Mouse (Mus musculus) mesoderm, embryonic 11.5 days (tissue): ENCODE data around the gene Trmt10a.

Experiments
- DNase-seq: peaks from one replicate; pipeline ENCODE4 v3.0.0-alpha.2; 2012; ENCODE audit warnings: low read depth, low spot score

Gene Trmt10a

DNA sequence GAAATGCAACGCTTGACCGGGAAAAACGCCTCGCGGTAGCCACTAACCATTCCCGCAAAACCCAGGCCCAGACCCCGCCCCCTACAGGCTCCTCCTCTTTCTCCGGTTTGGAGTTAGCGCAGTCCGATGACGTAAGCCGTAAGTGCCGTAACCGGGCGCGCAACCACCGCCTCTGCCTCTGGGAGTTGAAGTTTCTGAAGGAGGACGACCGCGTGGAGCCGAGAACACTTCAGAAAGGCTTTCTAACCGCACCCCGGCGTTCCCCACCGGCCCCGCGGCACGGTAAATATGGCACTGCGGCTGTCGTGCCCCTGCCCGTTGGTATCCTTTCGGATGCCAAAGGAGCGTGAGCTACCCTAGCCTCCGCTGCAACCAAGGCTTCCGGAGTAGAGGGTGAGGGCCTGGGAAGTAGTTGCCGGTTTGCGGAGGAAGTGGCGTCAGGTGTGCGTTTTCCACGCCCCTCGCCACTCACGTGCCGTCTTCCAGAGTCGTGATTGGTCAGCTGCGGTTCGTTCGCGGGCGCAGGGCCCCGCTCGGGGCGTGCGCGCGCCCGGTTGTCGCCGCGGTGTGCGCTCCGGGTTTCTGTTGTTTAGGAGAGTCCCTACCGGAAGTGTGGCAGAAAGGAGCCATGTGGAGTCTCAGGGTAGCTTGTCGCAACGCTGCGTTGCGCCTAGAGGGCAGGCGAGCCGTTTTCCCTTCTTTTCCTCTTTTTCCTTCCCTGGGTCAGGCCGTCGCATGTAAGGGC is at the start of gene Trmt10a:
Gene Trmt10a, plus strand, starts transcription at position 134 of the 745 bp plus-strand sequence.
- DNase-seq, result peak; percentile 98

DNA sequence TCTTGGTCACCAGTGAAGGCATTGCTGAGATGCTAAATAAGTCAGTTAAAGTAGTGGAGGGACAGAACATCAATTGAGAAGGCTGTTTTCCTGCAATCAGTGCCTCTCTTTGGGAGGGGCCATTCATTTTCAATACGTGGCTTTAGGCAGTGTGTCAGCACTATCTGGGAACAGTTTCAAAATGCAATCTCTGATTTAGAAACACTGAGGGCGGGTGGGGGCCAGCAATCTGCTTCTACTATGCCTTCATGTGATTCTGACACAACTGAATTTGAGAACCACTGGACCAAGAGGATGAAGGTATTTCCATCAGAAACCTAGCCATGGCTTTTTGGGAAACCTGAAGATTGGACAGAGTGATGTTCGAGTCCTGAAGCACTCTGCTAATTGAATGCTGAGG is 47.9 kb upstream of the Trmt10a start:
- no peak for DNase-seq

DNA sequence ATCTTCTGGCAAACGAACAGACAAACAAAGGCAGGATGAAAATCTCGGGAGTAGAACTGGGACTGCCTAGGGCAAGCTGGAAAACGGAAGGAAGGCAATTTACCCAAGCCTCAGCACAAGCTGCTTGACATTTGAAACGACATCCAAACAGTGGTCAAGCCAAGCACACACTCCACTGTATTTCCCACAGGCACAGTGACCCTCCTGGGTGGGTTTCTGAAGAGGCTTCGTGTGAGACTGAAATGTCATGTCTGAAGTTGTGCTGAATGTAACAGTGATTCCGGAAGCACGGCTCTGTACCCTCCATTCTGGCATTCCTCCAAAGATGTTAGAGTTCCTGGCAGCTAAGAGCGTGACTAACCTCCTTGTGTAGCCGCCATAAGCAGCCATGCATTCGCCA is 47.5 kb upstream of the Trmt10a start:
- no peak for DNase-seq

DNA sequence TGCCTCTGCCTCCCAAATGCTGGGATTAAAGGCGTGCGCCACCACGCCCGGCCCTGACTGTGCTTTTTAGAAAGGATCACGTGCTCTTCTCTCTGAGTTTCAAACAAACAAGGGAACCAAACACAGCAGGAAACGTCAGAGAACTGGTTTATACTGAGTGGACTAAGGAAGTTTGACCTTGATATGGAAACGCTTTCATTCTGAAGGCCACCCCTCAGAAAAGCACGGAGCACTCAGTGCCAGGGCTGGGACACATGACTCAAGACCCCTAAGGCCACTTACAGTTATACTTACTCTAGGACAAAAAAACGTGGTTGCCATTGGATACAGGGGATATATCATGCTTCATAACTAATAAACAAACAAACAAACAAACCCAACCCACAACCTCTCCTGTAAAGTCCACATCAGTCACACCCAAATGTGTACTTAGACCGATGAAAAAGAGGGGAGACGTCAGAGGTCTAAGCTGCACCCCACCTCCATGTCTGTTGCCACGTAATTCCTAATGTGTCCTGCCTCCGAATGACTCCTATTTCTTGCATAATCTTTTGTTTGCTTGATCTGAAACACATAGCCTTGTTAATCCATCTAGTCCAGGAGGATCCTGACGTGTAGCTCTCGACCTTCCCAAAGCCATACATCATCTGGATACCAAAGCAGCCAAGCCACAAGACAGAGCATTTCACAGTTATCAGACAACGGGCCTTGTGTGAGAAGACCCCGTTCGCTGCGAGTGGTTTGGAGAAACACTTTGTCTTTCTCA is 46.8 kb upstream of the Trmt10a start:
- no peak for DNase-seq

DNA sequence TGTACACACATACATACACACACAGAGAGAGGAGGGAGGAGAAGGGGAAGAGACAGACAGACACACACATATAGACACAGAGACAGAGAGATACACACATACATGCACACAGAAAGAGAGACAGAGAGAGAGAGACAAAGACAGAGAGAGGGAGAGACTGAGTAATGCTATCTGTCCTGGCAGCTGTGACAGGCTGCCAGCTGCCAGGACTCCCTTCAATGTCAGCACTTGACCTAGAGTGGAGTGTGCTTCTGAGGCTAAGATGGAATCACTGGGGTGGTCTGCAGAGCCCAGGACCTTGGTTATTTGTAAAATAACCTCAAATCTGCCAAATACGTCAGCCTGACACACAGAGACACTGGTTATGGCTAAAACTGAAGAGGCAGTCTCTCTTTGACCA is 45.5 kb upstream of the Trmt10a start:
- DNase-seq, result no peak

DNA sequence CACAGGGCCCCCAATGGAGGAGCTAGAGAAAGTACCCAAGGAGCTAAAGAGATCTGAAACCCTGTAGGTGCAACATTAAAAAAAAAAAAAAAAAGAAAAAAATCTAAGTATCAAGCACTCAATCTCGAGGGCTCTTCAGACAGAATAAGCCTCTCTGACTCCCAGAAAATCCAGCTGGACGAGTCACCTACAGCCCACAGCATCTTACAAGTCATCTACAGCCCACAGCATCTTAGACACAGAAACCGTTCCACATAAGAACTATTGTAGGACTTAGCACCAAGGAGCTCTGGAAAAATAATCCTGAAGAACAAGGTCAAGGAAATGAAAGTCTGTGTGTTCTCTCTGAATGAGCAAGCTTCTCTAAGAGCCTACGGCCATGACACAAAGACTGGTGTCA is 41.3 kb upstream of the Trmt10a start:
- DNase-seq, result no peak

DNA sequence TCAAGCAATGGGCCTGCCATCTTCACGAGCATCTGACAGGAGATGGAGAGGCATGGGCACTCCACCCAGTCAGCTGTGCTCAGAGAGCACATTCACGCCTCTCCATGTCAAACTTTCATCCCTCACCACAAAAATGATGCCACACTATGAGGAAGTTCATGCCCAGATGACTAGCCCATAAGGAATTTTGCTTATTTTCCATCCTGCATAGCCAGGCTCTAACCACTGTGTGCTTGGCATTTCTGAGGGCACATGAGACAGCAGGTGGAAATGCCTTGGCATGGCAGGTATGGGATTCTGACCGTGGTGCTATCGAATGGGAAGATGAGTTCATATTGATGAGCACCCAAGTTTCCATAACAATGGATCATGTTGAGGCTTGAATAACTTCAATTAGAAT is 39.6 kb upstream of the Trmt10a start:
- no peak for DNase-seq

DNA sequence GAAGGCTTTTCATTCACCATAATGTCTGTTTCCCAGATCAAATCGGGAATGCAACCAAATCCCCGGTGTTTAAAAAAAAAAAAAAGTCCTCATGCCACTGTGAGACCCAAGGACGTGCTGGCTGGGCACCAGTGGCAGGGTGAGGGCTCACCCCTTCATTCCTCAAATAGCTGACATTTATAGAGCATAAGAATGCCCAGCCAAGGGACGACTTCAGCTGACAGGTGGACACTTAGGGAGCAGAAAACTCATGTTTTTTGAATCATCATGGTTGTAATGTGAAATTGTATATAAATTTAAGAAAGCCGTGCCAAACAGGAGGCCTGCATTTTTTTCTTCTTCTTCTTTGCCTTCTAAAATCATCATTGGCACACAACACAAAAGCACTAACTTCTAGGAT is 38.2 kb upstream of the Trmt10a start:
- DNase-seq, result no peak

DNA sequence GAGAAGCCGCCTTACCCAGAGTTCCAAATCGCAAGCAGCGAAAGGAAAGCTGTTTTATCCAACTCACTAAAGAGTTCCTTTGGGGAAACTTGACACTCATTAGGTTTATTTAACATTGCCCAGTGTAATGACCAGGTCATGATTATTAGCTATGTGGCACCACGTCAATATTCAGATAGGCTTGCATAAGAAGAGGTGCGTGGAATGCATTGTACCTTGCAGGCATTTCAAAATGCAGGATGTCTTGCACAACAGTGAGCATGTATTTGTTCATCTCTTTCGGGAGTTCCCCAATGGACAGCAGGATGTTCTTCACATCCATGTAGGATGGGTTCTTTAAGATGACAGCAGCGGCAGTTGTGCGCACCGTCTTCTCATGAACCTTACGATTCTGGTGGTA is 36.4 kb upstream of the Trmt10a start:
- DNase-seq, result no peak

DNA sequence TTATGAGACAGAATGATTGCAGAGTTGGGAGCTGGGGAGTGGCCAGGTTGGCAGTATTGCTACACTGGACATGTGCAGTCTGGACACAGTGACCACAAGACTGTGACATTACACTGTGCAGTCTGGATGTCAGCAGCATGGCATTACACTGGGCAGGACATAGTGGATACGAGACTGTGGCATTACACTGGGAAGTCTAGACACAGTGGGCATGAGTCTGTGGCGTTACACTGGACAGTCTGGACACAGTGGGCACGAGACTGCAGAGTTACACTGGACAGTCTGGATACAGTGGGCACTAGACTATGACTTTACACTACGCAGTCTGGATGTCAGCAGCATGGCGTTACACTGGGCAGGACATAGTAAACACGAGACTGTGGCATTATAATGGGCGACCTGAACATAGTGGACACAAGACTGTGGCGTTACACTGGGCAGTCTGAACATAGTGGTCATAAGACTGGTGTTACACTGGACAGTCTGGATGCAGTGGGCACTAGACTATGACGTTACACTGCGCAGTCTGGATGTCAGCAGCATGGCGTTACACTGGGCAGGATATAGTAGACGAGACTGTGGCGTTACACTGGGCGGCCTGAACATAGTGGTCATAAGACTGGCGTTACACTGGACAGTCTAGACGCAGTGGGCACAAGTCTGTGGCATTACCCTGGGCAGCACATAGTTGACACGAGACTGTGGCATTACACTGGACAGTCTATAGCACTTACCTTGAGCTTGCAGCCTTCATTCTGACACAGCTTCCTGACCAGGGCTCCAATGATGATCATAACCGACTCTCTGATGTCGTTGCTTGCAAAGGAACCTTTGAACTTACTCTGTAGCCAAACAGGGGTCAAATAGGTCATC is 32.1 kb upstream of the Trmt10a start:
- DNase-seq, result no peak

DNA sequence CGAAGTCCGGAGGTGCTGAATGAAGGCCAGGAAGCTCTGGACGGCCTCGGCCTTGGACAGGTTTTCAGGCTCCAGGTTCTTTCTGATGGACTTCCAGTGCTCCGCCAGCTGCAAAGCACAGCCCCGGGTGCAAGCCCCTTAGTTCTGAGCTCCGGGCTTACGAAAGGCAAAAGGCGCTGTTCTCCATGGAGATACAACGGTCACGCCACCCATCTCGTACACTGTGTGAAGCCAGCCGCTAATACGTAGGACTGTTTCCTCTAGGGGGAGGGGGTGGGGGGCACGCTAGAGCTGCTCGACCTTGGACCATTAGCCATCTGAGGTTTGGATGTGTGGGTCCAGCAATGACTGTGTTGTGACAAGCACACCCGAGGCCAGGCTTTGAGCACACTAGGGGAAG is 29.1 kb upstream of the Trmt10a start:
- no peak for DNase-seq

DNA sequence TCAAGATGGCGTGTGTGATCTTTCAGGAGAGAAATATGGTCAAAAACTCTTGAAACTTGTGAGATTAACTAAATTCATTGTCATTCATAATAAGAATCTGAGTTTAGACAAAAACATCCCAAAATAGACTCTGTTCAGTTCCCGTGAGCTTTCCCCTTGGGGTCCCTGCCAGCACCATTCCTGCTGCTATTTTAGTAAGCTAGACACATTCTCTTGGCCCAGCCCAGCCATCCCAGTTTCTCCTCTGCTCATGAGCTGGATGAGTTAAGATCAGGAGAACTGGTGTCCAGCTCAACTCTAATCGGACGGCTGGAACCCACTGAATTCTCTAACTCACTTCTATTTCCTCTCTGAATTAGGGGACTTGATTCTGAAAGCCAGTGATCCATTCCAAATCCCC is 26.4 kb upstream of the Trmt10a start:
- no peak for DNase-seq

DNA sequence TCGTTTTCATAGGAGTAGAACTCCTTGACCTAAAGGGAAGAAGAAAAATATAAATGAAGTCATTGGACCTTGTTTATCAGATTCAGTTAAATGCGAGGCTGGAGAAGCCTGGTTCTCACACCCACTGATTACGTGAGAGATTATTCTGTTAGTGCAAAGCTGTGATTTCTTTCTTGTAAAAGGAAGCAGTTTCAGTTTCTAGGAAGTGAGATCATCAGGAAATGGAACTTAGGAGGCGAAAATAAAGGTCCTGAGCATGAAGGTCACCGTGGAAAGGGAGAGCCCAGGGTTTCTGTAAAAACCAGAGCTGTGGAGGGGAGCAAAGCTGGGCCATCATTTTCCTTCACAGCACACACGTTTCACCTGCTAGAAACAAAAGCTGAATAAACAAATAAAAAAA is 24.9 kb upstream of the Trmt10a start:
- no peak for DNase-seq

DNA sequence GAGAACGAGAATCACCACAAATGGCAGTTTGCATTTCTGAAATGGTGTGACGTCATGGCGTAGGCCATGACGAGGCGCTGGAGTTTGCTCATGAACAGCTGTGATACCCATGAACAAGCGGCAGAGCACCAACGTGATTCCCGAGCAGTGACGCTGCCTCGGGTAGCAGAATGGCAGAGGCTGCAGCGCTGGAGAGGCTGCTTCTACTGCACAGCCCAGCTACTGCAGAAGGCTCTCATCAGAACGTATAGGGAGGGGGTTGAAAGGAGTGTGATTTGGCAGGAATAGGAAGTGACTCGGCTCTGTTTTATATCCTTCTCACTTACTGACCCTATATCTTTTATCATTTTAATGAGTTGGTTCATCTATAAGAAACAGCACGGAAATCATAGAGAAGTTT is 24.4 kb upstream of the Trmt10a start:
- no peak for DNase-seq

DNA sequence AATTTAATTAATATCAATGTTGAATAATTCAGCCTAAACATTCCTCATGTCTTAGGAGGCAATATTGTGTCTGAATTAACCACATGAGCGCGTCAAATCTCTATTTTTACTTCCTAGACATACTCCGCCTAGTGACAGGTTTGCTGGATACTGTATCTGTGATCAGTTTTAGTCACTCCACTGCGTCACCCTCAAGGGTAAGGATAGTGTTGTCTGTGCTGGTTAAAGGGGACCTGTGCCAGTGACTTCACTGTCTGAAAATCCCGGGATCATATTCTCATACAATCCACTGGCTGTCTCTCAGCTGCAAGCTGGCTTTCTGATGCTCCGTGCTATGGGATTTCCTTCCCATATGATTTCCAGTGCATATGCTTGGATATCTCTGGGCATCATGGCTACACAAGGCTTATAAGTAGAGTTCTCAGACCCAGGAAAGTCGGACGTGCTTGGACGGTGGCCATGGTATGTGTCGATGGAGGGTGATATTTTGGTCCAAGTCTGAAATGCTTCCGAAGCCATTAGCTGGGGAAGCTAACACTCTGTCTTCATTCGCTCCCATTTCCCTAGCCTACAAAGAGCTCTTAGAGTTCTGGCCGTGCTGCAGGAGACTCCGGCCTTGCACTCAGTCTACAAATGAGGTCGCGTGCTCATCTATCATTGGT is 23.7 kb upstream of the Trmt10a start:
- DNase-seq, result no peak

DNA sequence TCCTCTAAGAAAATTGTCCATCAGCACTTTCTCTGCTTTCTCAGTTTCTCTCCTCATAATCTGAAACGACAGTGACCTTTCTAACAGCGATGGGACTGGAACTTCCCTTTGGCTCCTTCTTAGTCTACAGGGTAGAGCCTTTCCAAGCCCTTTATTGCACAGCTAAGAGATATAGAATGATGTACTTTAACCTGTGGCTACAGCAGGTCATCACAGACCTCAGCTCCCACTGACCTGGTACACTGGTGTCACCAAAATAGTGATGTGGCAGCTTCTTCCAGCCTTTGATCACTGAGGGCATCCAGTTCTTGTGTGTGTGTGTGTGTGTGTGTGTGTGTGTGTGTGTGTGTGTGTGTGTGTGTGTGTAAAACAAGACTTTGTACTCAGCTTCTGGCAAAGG is 21.8 kb upstream of the Trmt10a start:
- no peak for DNase-seq

DNA sequence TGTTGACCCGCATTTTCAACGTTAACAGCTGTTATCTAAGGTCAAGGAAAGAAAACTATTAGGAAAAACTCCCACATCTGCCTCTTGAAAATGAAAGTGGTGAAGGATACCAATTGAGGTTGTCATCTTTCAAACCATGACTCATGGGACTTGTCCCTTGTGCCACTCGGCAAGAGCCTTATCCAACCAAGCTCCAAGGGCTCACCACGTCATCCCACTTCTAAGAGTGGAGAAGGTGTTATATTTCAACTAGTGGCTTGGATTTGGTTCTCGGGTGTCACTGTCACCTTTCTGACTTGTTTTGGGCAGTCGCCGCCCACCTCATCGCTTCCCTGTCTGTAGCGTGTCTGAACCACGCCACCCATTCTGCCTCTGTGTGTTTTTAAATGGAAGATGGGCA is 19.4 kb upstream of the Trmt10a start:
- no peak for DNase-seq

DNA sequence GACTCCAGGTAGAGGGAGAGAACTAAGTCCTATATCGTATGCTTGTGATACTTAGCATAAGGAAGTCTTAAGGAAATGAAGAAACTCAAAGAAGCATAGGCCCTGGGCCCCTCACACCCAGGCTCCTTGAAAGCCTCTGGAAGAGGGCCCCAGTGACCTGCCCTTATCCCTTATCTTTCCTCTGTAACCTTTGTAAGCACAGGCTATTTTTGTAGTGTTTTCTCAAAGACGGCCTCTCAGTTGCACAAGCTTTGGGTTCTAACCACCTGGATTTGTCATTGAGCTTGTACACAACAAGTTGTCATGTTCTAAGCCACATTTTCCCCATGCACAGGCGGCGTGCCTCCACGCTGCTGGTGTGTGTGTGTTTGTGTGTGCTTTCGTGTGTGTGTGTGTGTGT is 14.1 kb upstream of the Trmt10a start:
- DNase-seq, result no peak

DNA sequence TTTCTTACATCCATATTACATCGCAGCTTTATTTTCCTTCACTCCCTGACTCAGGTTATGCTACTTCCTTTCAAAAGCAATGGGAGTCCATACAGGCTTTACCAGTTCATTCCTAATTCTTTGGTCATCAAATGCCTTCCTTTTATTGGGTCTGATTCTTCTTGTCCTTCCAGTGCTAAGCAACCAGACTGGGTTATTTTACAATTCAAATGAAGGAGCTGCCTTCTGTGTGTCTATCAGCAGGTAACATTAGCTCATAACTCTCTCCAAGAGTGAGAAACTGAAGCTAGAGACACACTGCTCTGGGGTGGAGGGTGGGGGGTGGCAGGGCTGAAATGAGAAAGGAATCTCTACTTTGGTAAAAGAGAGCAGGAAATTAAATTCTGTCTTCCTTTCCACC is 12.6 kb upstream of the Trmt10a start:
- peak; percentile 9 for DNase-seq

DNA sequence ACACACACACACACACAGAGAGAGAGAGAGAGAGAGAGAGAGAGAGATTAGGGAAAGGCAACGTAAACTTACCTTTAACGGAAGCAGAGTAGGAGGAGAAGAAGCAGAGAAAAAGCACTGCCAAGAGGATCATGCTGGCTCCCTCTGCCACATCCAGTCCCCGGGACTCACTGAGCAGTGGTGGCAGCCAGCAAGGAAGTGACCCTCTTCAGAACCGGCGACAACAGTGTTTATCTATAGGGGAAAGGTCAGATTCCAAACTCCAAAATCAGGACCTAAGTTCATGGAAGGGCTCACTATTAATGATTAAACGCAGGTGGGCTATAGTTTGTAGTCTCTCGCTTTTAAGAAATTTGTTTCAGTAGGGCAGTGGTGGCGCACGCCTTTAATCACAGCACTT is 12.1 kb upstream of the Trmt10a start:
- DNase-seq, result no peak

DNA sequence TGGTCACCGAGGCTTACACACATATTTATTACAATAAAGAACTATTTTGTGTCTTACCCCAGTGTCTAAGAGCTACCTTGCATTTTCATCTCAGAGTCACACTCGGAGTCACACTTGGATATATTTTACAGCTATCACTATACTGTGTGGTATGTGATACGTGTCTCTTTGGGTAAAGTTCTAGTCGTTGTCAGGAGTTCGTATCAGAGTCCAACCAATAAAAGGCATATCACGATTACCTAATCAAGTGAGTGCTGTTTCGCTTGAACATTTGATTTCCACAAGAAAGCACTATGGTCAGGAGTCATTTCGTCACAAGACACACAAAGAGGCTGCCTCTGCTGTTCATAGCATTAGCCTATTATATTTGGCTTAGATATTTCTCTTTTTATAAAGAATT is 9.8 kb upstream of the Trmt10a start:
- no peak for DNase-seq

DNA sequence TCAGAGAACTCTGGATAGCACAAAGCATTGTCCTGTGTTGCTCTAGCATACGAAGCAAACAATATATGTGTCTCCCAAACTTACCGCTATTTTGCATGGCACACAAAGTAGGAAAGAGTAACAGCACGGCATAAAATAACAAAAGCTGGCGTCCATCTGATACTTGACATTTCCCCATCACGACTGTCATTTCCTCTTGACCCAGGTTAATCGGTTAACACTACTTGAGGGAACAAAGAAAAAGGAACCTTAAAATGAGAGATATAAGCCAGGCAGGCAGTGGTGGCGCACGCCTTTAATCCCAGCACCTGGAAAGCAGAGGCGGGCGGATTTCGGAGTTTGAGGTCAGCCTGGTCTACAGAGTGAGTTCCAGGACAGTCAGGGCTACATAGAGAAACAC is 9.3 kb upstream of the Trmt10a start:
- DNase-seq, result no peak
